ENCODE assay signal across 19 mouse cellular contexts in genomic region chr3:122402143-122402542, GRCm38 (mm10).
DNase-seq lines count a peak whose midpoint lies in the region; ATAC-seq lines count a peak whose summit lies in the region.
"Had no signal": no experiment of that assay in that cellular context is flagged by ENCODE, and none has a peak within 500 bp of the region (broad histone marks: within the 10 kb centered on the region; RNA-seq: fewer than 3 reads in every experiment).

No protein-coding gene starts in this region.

- DNase-seq in heart, adult 9 months (ENCODE audit: low spot score in 2 of 2), result no peak
- no peak for DNase-seq in lung, postnatal 25 days (ENCODE audit: low spot score)
- DNase-seq in intestine, embryonic 14.5 days (ENCODE audit: low spot score), result no peak
- DNase-seq in gastrocnemius, postnatal 4 days (ENCODE audit: low spot score in 2 of 2), result no peak
- DNase-seq: adrenal gland, postnatal 36 days; cerebellum, adult 11 months; gastrocnemius, postnatal 25 days; kidney, postnatal 10 days; liver; midbrain, embryonic 14.5 days; spleen, adult 18-20 months; thymus, adult 2 months had no signal

- 0 out of 2 replicates have a peak, but pooled peaks cover under 1% of the 10 kb centered on the region for H3K27me3 ChIP-seq in heart, embryonic 12.5 days (replicated peaks)
- no peaks in the 10 kb centered on the region for H3K27me3 ChIP-seq in lung, embryonic 15.5 days
- no peaks in the 10 kb centered on the region for H3K27me3 ChIP-seq in intestine, embryonic 14.5 days (replicated peaks; ENCODE audit: control insufficient read depth, insufficient read depth, low read length)
- no peaks in the 10 kb centered on the region for H3K27me3 ChIP-seq in stomach, embryonic 16.5 days (ENCODE audit: control insufficient read depth, insufficient read depth, low read length)
- H3K27me3 ChIP-seq: embryonic facial prominence, embryonic 15.5 days; hindbrain, embryonic 15.5 days; neural tube, embryonic 12.5 days had no signal

- ATAC-seq in heart, embryonic 12.5 days (ENCODE audit: insufficient number of reproducible peaks, low FRiP score), result peak; percentile 38; the same call in 1 of the 2 replicates
- ATAC-seq in lung, embryonic 15.5 days (ENCODE audit: borderline replicate concordance, extremely low read depth, low FRiP score, low TSS enrichment), result peak; percentile 39; the same call in 1 of the 2 replicates
- ATAC-seq in intestine, embryonic 14.5 days (replicated peaks; ENCODE audit: low FRiP score, low TSS enrichment, low read depth), result no peak
- peak; percentile 61; the same call in 1 of the 2 replicates for ATAC-seq in stomach, embryonic 16.5 days (ENCODE audit: insufficient read depth, low FRiP score)

- H3K4me3 ChIP-seq in heart, embryonic 12.5 days, result no peak overlapping the region
- H3K4me3 ChIP-seq in lung, embryonic 15.5 days, result no peak overlapping the region
- no peak overlapping the region for H3K4me3 ChIP-seq in intestine, embryonic 14.5 days (ENCODE audit: low read depth, low read length)
- H3K4me3 ChIP-seq in stomach, embryonic 16.5 days (replicated peaks; ENCODE audit: low read length), result no peak overlapping the region
- H3K4me3 ChIP-seq: embryonic facial prominence, embryonic 15.5 days; hindbrain, embryonic 15.5 days; neural tube, embryonic 12.5 days had no signal

- H3K27ac ChIP-seq in heart, embryonic 12.5 days (ENCODE audit: poor library complexity, severe bottlenecking), result no peak overlapping the region
- H3K27ac ChIP-seq in lung, embryonic 15.5 days, result no peak overlapping the region
- peak overlapping the region; percentile 70 for H3K27ac ChIP-seq in intestine, embryonic 14.5 days (ENCODE audit: low read depth)
- no peak overlapping the region; the same call in 1 of the 2 replicates for H3K27ac ChIP-seq in stomach, embryonic 16.5 days (ENCODE audit: low read length)
- H3K27ac ChIP-seq: embryonic facial prominence, embryonic 15.5 days; hindbrain, embryonic 15.5 days; macrophage; neural tube, embryonic 12.5 days had no signal

- WGBS in heart, embryonic 12.5 days, result 25% methylated on average over 5 of the region's 5 CpGs
- 28% methylated on average over 5 of the region's 5 CpGs for WGBS in lung, embryonic 15.5 days
- 14% methylated on average over 5 of the region's 5 CpGs for WGBS in intestine, embryonic 14.5 days
- WGBS in stomach, embryonic 16.5 days, result 29% methylated on average over 5 of the region's 5 CpGs

- no peaks in the 10 kb centered on the region for H3K9me3 ChIP-seq in heart, embryonic 12.5 days (replicated peaks)
- H3K9me3 ChIP-seq in lung, embryonic 15.5 days, result no peaks in the 10 kb centered on the region
- no peaks in the 10 kb centered on the region for H3K9me3 ChIP-seq in intestine, embryonic 14.5 days (ENCODE audit: control insufficient read depth, low read length)
- H3K9me3 ChIP-seq in stomach, embryonic 16.5 days (replicated peaks; ENCODE audit: control insufficient read depth, low read length), result no peaks in the 10 kb centered on the region
- H3K9me3 ChIP-seq: embryonic facial prominence, embryonic 15.5 days; hindbrain, embryonic 15.5 days; neural tube, embryonic 12.5 days had no signal

- H3K36me3 ChIP-seq in heart, embryonic 12.5 days, result no peaks in the 10 kb centered on the region
- H3K36me3 ChIP-seq in lung, embryonic 15.5 days, result no peaks in the 10 kb centered on the region
- H3K36me3 ChIP-seq in intestine, embryonic 14.5 days (ENCODE audit: control insufficient read depth, insufficient read depth, low read length), result no peaks in the 10 kb centered on the region
- H3K36me3 ChIP-seq in stomach, embryonic 16.5 days (ENCODE audit: control insufficient read depth, insufficient read depth, low read length), result no peaks in the 10 kb centered on the region
- H3K36me3 ChIP-seq: embryonic facial prominence, embryonic 15.5 days; hindbrain, embryonic 15.5 days; neural tube, embryonic 12.5 days had no signal

- H3K9ac ChIP-seq in heart, embryonic 12.5 days, result no peak overlapping the region
- no peak overlapping the region for H3K9ac ChIP-seq in lung, embryonic 15.5 days
- no peak overlapping the region for H3K9ac ChIP-seq in intestine, embryonic 14.5 days (ENCODE audit: low read length)
- no peak overlapping the region for H3K9ac ChIP-seq in stomach, embryonic 16.5 days (ENCODE audit: low read length)
- H3K9ac ChIP-seq: embryonic facial prominence, embryonic 15.5 days; hindbrain, embryonic 15.5 days; neural tube, embryonic 12.5 days had no signal

- H3K4me1 ChIP-seq in heart, embryonic 12.5 days (replicated peaks), result peaks cover 22% of the 10 kb centered on the region
- H3K4me1 ChIP-seq in lung, embryonic 15.5 days, result peaks cover 17% of the 10 kb centered on the region
- H3K4me1 ChIP-seq in intestine, embryonic 14.5 days (replicated peaks; ENCODE audit: control insufficient read depth, insufficient read depth, low read length), result peaks cover 28% of the 10 kb centered on the region; the same call in 1 of the 2 replicates
- H3K4me1 ChIP-seq in stomach, embryonic 16.5 days (ENCODE audit: control insufficient read depth, insufficient read depth, low read length), result 0 out of 2 replicates have a peak, but pooled peaks cover 14% of the 10 kb centered on the region
- H3K4me1 ChIP-seq: neural tube, embryonic 12.5 days had no signal

- H3K4me2 ChIP-seq in heart, embryonic 12.5 days, result peak overlapping the region; percentile 41
- no peak overlapping the region for H3K4me2 ChIP-seq in lung, embryonic 15.5 days
- H3K4me2 ChIP-seq in intestine, embryonic 14.5 days (ENCODE audit: low read length), result peak overlapping the region; percentile 23; the same call in 1 of the 2 replicates
- H3K4me2 ChIP-seq in stomach, embryonic 16.5 days (ENCODE audit: low read depth, low read length), result no peak overlapping the region
- H3K4me2 ChIP-seq: embryonic facial prominence, embryonic 15.5 days; hindbrain, embryonic 15.5 days; neural tube, embryonic 12.5 days had no signal

Comparison
In these comparisons a context has a peak if more than half of its experiments do, and no peak if none do; other contexts are left out.
1. H3K4me2 ChIP-seq: peak in heart, embryonic 12.5 days (single experiment) and intestine, embryonic 14.5 days (single experiment); none in lung, embryonic 15.5 days (single experiment) and stomach, embryonic 16.5 days (single experiment).